Mouse (Mus musculus) midbrain, embryonic 12.5 days (tissue): ENCODE measurements around the gene Specc1. TPM values are rescaled to one million over a fixed set of nuclear protein-coding genes. Genes with fewer than 3 reads are reported as not detected.

Experiments used
- ATAC-seq: fragments of 200-750 bp; cut with Nextera tagmentation; 2 replicates; pipeline ENCODE4 v1.8.0; 2017; ENCODE audit warnings: low read depth, moderate TSS enrichment, moderate library complexity; ENCODE audit not compliant: low FRiP score
- H3K27ac ChIP-seq: fragments of 300-500 bp; sonication (generic); replicated peaks from 2 replicates; pipeline ENCODE4 v1.5.1; 2016; ENCODE audit warnings: mild to moderate bottlenecking
- H3K27me3 ChIP-seq: fragments of 300-500 bp; sonication (generic); 2 replicates; pipeline ENCODE4 v1.6.1; 2016; ENCODE audit warnings: mild to moderate bottlenecking
- H3K36me3 ChIP-seq: fragments of 300-500 bp; sonication (generic); 2 replicates; pipeline ENCODE4 v1.6.1; 2016
- H3K4me1 ChIP-seq: fragments of 300-500 bp; sonication (generic); 2 replicates; pipeline ENCODE4 v1.6.1; 2016
- H3K4me2 ChIP-seq: fragments of 300-500 bp; sonication (generic); replicated peaks from 2 replicates; pipeline ENCODE4 v1.6.1; 2016; ENCODE audit warnings: mild to moderate bottlenecking, moderate library complexity
- H3K4me3 ChIP-seq: fragments of 300-500 bp; sonication (generic); 2 replicates; pipeline ENCODE4 v1.5.1; 2016; ENCODE audit warnings: mild to moderate bottlenecking
- H3K9ac ChIP-seq: fragments of 300-500 bp; sonication (generic); replicated peaks from 2 replicates; pipeline ENCODE4 v1.6.1; 2016; ENCODE audit warnings: mild to moderate bottlenecking, moderate library complexity
- H3K9me3 ChIP-seq: fragments of 300-500 bp; sonication (generic); 2 replicates; pipeline ENCODE4 v1.6.1; 2016; ENCODE audit warnings: mild to moderate bottlenecking
- WGBS: fragments of 180-500 bp; shearing (Covaris S2); methylation state at CpG from one replicate; pipeline ENCODE4 v1.1.7; 2016; 5-methylcytosine and 5-hydroxymethylcytosine counted together
- polyA plus RNA-seq: library from polyadenylated mRNA; unstranded; fragments of >200 nt; fragmentation: Nextera tagmentation; extraction: Ambion mirVana; gene quantifications from 2 replicates; pipeline ENCODE4 v1.2.1, GENCODE M21; 2016

Gene Specc1
- polyA plus RNA-seq, 1 experiment from 2014 or later, result 16.6 TPM

DNA sequence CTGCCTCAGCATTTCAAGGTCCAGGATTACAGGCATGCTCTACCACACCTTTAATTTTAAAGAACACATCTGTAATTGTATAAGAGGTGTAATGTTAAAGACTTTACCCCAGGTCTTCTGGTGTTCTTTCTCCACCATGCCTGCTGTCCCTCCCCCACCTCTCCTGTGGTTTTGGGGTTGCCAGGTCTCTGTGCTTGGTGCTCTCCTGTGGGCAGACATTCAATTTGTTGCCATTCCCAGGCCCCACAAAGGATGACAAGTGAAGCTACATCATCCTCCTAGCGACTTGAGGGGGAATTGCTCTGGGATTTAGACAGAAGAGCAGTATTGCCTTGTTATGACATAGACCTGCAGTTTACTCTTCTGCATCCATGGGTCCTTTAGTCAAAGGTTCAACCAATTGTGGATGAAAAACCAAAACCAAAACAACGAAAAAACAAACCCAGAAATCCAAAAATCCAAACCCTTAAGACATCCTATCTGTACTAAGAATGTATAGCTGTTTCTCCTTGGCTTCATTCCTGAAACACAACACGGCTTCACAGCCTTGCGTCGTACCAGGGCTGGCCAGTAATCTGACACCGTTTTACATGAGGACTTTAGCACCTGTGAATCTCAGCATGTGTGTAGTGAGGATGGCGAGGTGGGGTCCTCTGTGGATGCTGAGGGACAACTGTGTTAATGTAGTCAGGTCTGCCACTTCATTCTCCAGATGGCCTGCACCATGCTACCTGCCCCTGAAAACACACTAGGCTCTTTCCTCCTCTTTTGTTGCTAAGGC is 15.1 kb downstream of the Specc1 start:
- Histone ChIP-seq H3K4me1 (no peaks in the 10 kb centered on the region), H3K27me3 (no peaks in the 10 kb centered on the region), H3K4me2 (no peak overlapping the region), H3K9me3 (no peaks in the 10 kb centered on the region), H3K36me3 (no peaks in the 10 kb centered on the region), H3K9ac (no peak overlapping the region), H3K4me3 (no peak overlapping the region), H3K27ac (no peak overlapping the region)
- ATAC-seq, result no peak
- 72% methylated on average over 7 of the region's 7 CpGs for WGBS

DNA sequence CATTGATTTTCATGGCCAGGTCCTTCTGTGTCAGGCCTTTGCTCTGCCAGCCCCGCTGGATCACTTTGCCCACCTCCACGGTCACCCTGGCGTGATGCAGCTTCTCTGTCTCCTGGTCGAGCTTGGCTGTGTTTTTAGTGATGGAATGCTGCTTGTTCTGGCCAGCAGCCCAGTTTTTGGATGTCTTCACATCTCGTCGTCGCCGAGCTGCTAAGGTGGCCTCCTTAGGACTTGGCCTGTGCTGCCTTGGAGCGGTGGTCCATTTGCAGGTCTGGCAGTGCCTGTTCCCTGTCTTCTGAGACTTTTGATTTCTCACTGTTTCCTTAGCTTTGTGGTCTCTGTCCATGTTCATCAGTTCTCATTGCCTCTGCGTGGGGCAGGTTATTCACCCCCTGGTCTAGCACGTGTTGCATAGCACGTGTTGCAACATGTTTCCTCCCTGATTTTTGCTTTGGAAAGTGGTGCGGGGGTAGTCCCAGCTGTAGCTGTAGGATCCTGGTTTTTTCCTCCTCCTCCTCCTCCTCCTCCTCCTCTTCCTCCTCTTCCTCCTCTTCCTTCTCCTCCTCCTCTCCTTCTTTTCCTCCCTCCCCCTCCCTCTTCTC is 17.6 kb downstream of the Specc1 start:
- Histone ChIP-seq H3K36me3 (no peaks in the 10 kb centered on the region), H3K9me3 (no peaks in the 10 kb centered on the region), H3K9ac (no peak overlapping the region), H3K4me2 (no peak overlapping the region), H3K27ac (no peak overlapping the region), H3K27me3 (no peaks in the 10 kb centered on the region), H3K4me1 (no peaks in the 10 kb centered on the region), H3K4me3 (no peak overlapping the region)
- WGBS, result 81% methylated on average over 13 of the region's 13 CpGs
- no peak for ATAC-seq

DNA sequence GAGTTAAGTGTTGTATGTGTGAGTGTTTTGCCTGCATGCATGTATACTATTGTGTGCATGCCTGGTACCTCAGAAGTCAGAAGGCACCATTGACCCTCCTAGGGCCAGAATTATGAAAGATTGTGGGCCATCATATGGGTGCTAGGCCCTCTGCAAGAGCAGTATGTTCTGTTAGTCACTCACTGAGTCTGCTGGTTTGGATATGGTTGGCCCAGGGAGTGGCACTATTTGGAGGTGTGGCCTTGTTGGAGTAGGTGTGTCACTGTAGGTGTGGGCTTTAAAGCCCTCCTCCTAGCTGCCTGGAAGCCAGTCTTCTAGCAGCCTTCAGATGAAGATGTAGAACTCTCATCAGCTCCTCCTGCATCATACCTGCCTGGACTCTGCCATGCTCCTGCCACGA is 19.2 kb downstream of the Specc1 start:
- Histone ChIP-seq H3K27me3 (no peaks in the 10 kb centered on the region), H3K4me2 (no peak overlapping the region), H3K36me3 (no peaks in the 10 kb centered on the region), H3K27ac (no peak overlapping the region), H3K9ac (no peak overlapping the region), H3K9me3 (no peaks in the 10 kb centered on the region), H3K4me1 (no peaks in the 10 kb centered on the region), H3K4me3 (no peak overlapping the region)
- no peak for ATAC-seq
- 85% methylated on average over 1 of the region's 1 CpGs for WGBS

DNA sequence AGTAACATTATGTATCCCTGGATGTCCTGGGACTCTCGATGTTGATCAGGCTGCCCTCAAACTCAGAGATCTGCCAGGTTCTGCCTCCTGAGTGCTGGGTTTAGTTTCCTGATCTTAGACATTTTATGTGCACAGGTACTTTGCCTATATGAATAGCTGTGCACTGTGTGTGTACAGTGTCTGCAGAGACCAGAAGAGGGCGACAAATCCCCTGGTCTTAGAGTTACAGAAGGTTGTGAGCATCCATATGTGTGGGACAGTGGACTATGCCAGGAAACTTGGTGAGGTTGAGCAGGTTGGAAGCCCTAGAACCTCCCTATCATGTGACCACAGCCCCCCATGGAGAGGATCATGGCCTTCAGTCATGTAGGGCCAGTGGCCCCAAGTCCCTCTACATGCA is 24.7 kb downstream of the Specc1 start:
- no peak overlapping the region for H3K27ac ChIP-seq
- no peaks in the 10 kb centered on the region for H3K9me3 ChIP-seq
- no peak overlapping the region for H3K9ac ChIP-seq
- H3K4me2 ChIP-seq, result no peak overlapping the region
- WGBS, result 74% methylated on average over 2 of the region's 2 CpGs
- H3K36me3 ChIP-seq, result no peaks in the 10 kb centered on the region
- no peak overlapping the region for H3K4me3 ChIP-seq
- H3K4me1 ChIP-seq, result peaks cover 4% of the 10 kb centered on the region
- no peak for ATAC-seq
- H3K27me3 ChIP-seq, result no peaks in the 10 kb centered on the region

DNA sequence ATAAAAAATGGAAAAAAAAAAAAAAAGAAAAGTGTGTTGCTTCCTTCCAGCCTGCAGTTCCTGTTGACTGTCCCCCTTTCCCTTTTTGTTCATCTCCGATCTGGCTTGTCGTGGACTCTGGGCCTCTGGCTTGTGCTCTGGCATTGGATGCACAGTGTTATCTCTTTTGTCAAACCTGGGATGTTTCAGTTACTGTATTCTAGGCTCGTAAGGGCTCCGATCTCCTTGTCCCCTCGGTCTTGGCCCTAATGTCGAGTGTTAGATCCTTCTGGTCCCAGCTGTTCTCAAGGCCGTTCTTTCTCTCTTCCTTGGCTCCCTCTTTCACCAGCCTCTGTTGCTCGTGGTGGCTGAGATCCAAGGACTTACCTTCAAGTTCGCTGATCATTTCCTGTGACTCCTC is 26.3 kb downstream of the Specc1 start:
- no peak for ATAC-seq
- 86% methylated on average over 9 of the region's 9 CpGs for WGBS
- H3K27ac ChIP-seq, result no peak overlapping the region
- H3K4me1 ChIP-seq, result peaks cover 4% of the 10 kb centered on the region
- no peaks in the 10 kb centered on the region for H3K36me3 ChIP-seq
- no peak overlapping the region for H3K4me2 ChIP-seq
- H3K9ac ChIP-seq, result no peak overlapping the region
- H3K9me3 ChIP-seq, result no peaks in the 10 kb centered on the region
- H3K4me3 ChIP-seq, result no peak overlapping the region
- H3K27me3 ChIP-seq, result no peaks in the 10 kb centered on the region

DNA sequence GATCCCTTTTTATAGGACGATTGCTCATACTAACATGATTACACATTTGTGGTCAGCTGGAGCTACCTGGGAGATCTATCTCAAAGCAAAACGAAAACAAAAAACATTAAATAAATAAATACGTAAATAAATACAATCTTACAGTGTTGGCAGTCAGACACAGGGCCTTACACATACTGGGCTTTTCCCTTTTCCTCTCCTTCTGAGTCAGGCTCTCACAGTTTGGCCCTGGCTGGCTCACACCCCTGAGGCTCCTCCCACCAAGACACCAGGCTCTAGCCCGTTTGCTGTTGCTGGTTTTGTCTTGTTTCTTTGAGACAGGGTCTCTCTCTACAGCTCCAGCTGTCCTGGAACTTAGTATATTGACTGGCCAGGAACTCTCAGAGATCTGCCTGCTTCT is 30.4 kb downstream of the Specc1 start:
- Histone ChIP-seq H3K27me3 (no peaks in the 10 kb centered on the region; the same call in 1 of the 2 replicates), H3K4me2 (no peak overlapping the region), H3K9me3 (no peaks in the 10 kb centered on the region), H3K9ac (no peak overlapping the region), H3K27ac (no peak overlapping the region), H3K36me3 (no peaks in the 10 kb centered on the region), H3K4me3 (no peak overlapping the region), H3K4me1 (peaks cover 4% of the 10 kb centered on the region)
- 78% methylated on average over 4 of the region's 4 CpGs for WGBS
- no peak for ATAC-seq

DNA sequence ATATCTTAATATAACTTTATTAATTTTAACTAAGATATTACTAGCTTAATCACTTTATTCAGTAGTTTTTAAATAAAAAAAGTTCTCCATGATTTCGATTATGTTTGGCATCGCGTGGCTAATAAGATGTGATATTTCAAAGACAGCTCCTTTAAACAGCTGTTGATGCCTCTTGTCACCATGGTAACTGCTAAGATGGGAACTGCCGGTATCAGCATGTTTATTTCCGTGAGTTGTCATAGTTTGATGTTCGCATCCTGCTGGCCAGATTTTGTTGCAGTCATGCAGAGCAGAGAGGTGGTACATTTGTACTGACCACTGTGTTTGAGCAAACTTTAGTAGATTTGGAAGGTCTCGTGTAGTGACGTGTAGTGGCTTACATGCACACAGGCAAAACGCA is 33.1 kb downstream of the Specc1 start:
- Histone ChIP-seq H3K9ac (no peak overlapping the region), H3K4me2 (no peak overlapping the region), H3K36me3 (no peaks in the 10 kb centered on the region), H3K4me3 (no peak overlapping the region), H3K27me3 (no peaks in the 10 kb centered on the region; the same call in 1 of the 2 replicates), H3K4me1 (peaks cover 4% of the 10 kb centered on the region), H3K27ac (no peak overlapping the region), H3K9me3 (0 out of 2 replicates have a peak, but pooled peaks cover 2% of the 10 kb centered on the region)
- no peak for ATAC-seq
- 78% methylated on average over 9 of the region's 9 CpGs for WGBS

DNA sequence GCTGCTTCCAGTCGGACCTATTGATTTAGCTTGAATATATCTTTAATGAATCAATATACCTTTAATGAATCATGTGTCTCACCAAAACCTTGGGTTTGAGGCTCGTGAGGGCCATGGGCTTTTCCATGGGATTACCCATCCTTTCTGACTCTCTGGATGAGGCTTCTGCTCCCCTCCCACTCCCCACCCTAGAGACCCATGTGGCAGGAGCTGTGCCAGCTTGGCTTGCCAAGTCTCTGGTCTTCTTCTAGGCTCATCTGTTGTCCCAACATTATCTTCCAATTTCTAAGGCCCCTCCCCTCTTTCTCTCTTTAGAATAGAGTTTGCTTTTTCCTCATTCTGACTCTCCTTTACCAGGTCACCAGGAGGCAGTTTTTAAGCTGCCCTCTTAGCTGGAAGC is 35.0 kb downstream of the Specc1 start:
- no peaks in the 10 kb centered on the region for H3K4me1 ChIP-seq
- 0 out of 2 replicates have a peak, but pooled peaks cover 2% of the 10 kb centered on the region for H3K9me3 ChIP-seq
- no peak overlapping the region for H3K9ac ChIP-seq
- H3K4me2 ChIP-seq, result no peak overlapping the region
- no peaks in the 10 kb centered on the region; the same call in 1 of the 2 replicates for H3K27me3 ChIP-seq
- no peaks in the 10 kb centered on the region for H3K36me3 ChIP-seq
- H3K27ac ChIP-seq, result no peak overlapping the region
- no peak overlapping the region for H3K4me3 ChIP-seq
- 88% methylated on average over 2 of the region's 2 CpGs for WGBS
- no peak for ATAC-seq

DNA sequence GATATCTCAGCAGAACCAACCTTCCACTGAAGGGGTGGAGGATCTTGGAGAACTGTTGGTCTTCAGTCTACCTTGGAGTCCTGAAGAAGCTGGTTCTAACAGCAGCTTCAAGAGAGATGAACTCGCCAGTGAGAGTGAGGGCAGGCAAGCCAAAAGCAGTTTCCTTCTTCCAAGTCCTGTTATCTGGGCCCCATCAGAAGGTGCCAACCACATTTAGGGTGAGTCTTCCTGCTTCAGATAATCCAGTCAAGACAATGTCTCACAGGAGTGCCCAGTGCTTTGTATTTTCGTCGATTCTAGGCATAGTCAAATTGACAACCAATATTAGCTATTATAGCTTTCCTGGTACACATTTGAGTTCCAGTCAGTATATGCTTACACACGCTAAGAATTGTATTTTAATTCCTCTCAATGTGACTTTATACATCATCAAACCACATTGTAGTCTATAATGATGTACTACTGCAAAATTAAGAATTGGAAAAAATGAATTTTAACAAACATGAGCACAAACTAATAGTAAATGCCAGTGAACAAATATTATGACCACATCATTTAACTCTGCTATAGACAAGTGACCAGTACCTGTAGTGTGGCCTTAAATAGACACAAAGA is 36.2 kb downstream of the Specc1 start:
- WGBS, result 88% methylated on average over 4 of the region's 4 CpGs
- Histone ChIP-seq H3K4me2 (no peak overlapping the region), H3K4me1 (no peaks in the 10 kb centered on the region), H3K4me3 (no peak overlapping the region), H3K27ac (no peak overlapping the region), H3K27me3 (no peaks in the 10 kb centered on the region; the same call in 1 of the 2 replicates), H3K9me3 (0 out of 2 replicates have a peak, but pooled peaks cover 2% of the 10 kb centered on the region), H3K9ac (no peak overlapping the region), H3K36me3 (no peaks in the 10 kb centered on the region)
- ATAC-seq, result no peak

DNA sequence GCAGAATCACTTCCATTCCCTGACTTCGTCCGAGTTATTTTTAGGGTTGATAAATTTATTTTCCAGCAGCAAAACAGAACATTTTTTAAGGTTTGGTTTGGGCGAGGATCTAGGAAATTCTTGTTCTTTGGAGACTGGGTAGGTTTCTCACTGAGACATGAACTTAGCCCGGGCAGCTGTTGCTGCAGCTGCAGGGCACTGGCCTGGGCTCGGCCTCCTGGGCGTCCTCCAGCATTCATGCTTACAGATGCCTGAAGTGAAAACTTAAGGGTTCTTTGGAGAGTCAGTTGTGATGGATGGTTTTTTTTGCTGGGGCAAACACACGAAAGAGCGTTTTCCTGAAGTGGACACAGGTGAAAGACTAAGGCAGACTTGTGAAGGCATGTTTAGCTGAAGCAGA is 42.9 kb downstream of the Specc1 start:
- H3K9ac ChIP-seq, result no peak overlapping the region
- ATAC-seq, result no peak
- no peak overlapping the region for H3K4me3 ChIP-seq
- H3K4me2 ChIP-seq, result no peak overlapping the region
- H3K9me3 ChIP-seq, result no peaks in the 10 kb centered on the region
- WGBS, result 91% methylated on average over 8 of the region's 8 CpGs
- H3K36me3 ChIP-seq, result no peaks in the 10 kb centered on the region
- H3K4me1 ChIP-seq, result no peaks in the 10 kb centered on the region
- no peak overlapping the region for H3K27ac ChIP-seq
- H3K27me3 ChIP-seq, result no peaks in the 10 kb centered on the region

DNA sequence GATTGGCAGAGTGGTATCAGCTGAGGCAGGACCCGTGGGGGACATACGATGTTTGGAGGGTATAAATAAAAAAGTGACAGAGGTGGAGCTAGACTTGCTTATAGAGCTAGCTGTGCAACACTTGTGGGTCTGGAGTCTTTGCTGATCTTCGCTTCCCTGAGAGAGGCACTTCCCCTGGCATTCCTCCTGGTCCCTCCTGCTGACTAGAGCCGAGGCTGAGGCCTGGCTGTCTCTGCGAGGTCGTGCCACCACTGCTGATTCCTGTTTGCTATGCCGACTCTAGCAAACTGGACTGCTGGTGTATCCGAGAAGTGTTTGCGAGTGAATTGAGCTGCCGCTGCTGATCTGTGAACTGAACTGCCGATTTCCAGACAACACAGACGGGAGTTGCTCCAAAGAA is 43.5 kb downstream of the Specc1 start:
- Histone ChIP-seq H3K27me3 (no peaks in the 10 kb centered on the region), H3K4me1 (no peaks in the 10 kb centered on the region), H3K4me2 (no peak overlapping the region), H3K9me3 (no peaks in the 10 kb centered on the region), H3K4me3 (no peak overlapping the region), H3K27ac (no peak overlapping the region), H3K9ac (no peak overlapping the region), H3K36me3 (no peaks in the 10 kb centered on the region)
- no peak for ATAC-seq
- WGBS, result 87% methylated on average over 12 of the region's 12 CpGs

DNA sequence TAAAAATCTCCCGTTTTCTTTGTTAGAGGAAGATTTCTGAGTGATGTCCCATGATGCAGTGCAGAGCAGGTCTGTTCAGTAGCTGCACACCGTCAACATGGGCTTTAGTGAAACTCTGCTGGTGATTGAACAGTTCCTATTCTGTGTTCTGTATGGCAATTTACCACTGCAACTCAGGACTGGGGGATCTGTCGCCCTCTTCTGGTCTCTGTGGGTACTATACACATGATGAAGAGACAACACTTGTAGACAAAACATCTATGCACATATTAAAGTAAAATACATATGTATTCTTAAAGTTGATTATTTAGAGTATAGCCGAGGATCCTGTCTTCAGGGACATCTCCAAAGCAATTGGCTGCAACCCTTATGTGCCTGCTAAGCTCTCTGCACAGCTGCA is 45.4 kb downstream of the Specc1 start:
- H3K9ac ChIP-seq, result no peak overlapping the region
- H3K4me3 ChIP-seq, result no peak overlapping the region
- peaks cover 6% of the 10 kb centered on the region; the same call in 1 of the 2 replicates for H3K27me3 ChIP-seq
- H3K36me3 ChIP-seq, result no peaks in the 10 kb centered on the region
- no peaks in the 10 kb centered on the region for H3K9me3 ChIP-seq
- no peak overlapping the region for H3K27ac ChIP-seq
- ATAC-seq, result no peak
- H3K4me2 ChIP-seq, result no peak overlapping the region
- 76% methylated on average over 4 of the region's 4 CpGs for WGBS
- H3K4me1 ChIP-seq, result no peaks in the 10 kb centered on the region
